16 mouse cellular contexts compared by ENCODE assay signal in the genomic region with DNA sequence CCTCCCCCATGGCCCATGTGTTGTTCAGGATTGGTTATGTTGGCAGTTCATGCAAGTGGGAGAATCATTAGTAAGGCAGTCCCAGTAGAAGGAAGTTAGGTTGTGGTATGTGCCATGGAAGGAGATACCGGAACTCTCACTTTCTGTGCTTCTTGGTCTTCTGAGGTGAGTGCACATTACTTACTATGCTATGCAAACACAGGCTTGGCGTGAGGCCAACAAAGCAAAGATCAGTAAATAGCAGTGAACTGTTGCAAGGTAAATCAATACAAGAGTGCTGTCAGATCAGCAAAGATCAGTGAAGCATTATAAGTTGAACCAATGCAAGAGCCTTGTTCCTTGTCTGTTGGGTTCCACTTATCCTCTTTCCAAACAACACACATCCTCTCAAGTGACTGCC. TPM values are rescaled to one million over a fixed set of nuclear protein-coding genes. Genes with fewer than 3 reads are reported as not detected.
DNase-seq lines count a peak whose midpoint lies in the region; ATAC-seq lines count a peak whose summit lies in the region.
"Had no signal": no experiment of that assay in that cellular context is flagged by ENCODE, and none has a peak within 500 bp of the region (broad histone marks: within the 10 kb centered on the region; RNA-seq: fewer than 3 reads in every experiment).

No protein-coding gene starts in this region.

- H3K4me1 ChIP-seq in liver, embryonic 12.5 days, result no peaks in the 10 kb centered on the region
- H3K4me1 ChIP-seq in intestine, embryonic 14.5 days (replicated peaks; ENCODE audit: control insufficient read depth, insufficient read depth, low read length), result no peaks in the 10 kb centered on the region
- H3K4me1 ChIP-seq in kidney, embryonic 16.5 days (ENCODE audit: insufficient read depth, low read length), result no peaks in the 10 kb centered on the region
- H3K4me1 ChIP-seq: embryonic facial prominence, embryonic 12.5 days; liver, embryonic 15.5 days; neural tube, embryonic 15.5 days had no signal

- no peaks in the 10 kb centered on the region for H3K9me3 ChIP-seq in liver, embryonic 12.5 days (replicated peaks)
- H3K9me3 ChIP-seq in intestine, embryonic 14.5 days (ENCODE audit: control insufficient read depth, low read length), result no peaks in the 10 kb centered on the region
- no peaks in the 10 kb centered on the region for H3K9me3 ChIP-seq in kidney, embryonic 16.5 days (ENCODE audit: low read length)
- H3K9me3 ChIP-seq: embryonic facial prominence, embryonic 12.5 days; liver, embryonic 15.5 days; neural tube, embryonic 15.5 days had no signal

- no peak overlapping the region for H3K4me3 ChIP-seq in liver, embryonic 12.5 days
- no peak overlapping the region for H3K4me3 ChIP-seq in intestine, embryonic 14.5 days (ENCODE audit: low read depth, low read length)
- no peak overlapping the region for H3K4me3 ChIP-seq in kidney, embryonic 16.5 days (ENCODE audit: low read length)
- H3K4me3 ChIP-seq: embryonic facial prominence, embryonic 12.5 days; liver, embryonic 15.5 days; neural tube, embryonic 15.5 days had no signal

- no peak overlapping the region for H3K4me2 ChIP-seq in liver, embryonic 12.5 days
- H3K4me2 ChIP-seq in intestine, embryonic 14.5 days (ENCODE audit: low read length), result no peak overlapping the region
- H3K4me2 ChIP-seq in kidney, embryonic 16.5 days (replicated peaks; ENCODE audit: low read depth, low read length), result no peak overlapping the region
- H3K4me2 ChIP-seq: embryonic facial prominence, embryonic 12.5 days; hindbrain, embryonic 14.5 days; liver, embryonic 15.5 days; neural tube, embryonic 15.5 days had no signal

- H3K36me3 ChIP-seq in liver, embryonic 12.5 days, result no peaks in the 10 kb centered on the region
- no peaks in the 10 kb centered on the region for H3K36me3 ChIP-seq in intestine, embryonic 14.5 days (ENCODE audit: control insufficient read depth, insufficient read depth, low read length)
- H3K36me3 ChIP-seq in kidney, embryonic 16.5 days (ENCODE audit: insufficient read depth, low read length), result no peaks in the 10 kb centered on the region
- H3K36me3 ChIP-seq: embryonic facial prominence, embryonic 12.5 days; liver, embryonic 15.5 days; neural tube, embryonic 15.5 days had no signal

- H3K27me3 ChIP-seq in liver, embryonic 12.5 days (replicated peaks), result no peaks in the 10 kb centered on the region
- no peaks in the 10 kb centered on the region for H3K27me3 ChIP-seq in intestine, embryonic 14.5 days (replicated peaks; ENCODE audit: control insufficient read depth, insufficient read depth, low read length)
- H3K27me3 ChIP-seq in kidney, embryonic 16.5 days (ENCODE audit: insufficient read depth, low read length), result no peaks in the 10 kb centered on the region
- H3K27me3 ChIP-seq: embryonic facial prominence, embryonic 12.5 days; liver, embryonic 15.5 days; neural tube, embryonic 15.5 days had no signal

- no peak for ATAC-seq in liver, embryonic 12.5 days
- 0 out of 2 replicates have a peak, but pooled peaks have one; percentile 53 for ATAC-seq in intestine, embryonic 14.5 days (replicated peaks; ENCODE audit: low FRiP score, low TSS enrichment, low read depth)
- peak; percentile 59; the same call in 1 of the 2 replicates for ATAC-seq in kidney, embryonic 16.5 days (ENCODE audit: low FRiP score, low TSS enrichment)
- no peak for ATAC-seq in activated CD4-positive, CD25-positive, alpha-beta regulatory T cell, adult 4 months

- no peak overlapping the region for H3K9ac ChIP-seq in liver, embryonic 12.5 days
- H3K9ac ChIP-seq in intestine, embryonic 14.5 days (ENCODE audit: low read length), result no peak overlapping the region
- no peak overlapping the region for H3K9ac ChIP-seq in kidney, embryonic 16.5 days (replicated peaks; ENCODE audit: low read length)
- H3K9ac ChIP-seq: embryonic facial prominence, embryonic 12.5 days; hindbrain, embryonic 14.5 days; liver, embryonic 15.5 days; neural tube, embryonic 15.5 days had no signal

- DNase-seq in liver, result peak; percentile 15
- peak; percentile 52 for DNase-seq in intestine, embryonic 14.5 days (ENCODE audit: low spot score)
- peak; percentile 11 for DNase-seq in retina, embryonic 14.5 days (ENCODE audit: low spot score)
- DNase-seq in testis, postnatal 10 days (ENCODE audit: low spot score), result no peak
- no peak for DNase-seq in gastrocnemius, adult 18-20 months (ENCODE audit: low spot score)
- DNase-seq: adrenal gland, postnatal 14 days; cerebellum, postnatal 25 days; heart, adult 18-20 months; layer of hippocampus, adult 9-11 months had no signal

- 60% methylated on average over 2 of the region's 2 CpGs for WGBS in liver, embryonic 12.5 days (ENCODE audit: insufficient replicate concordance)
- 71% methylated on average over 2 of the region's 2 CpGs for WGBS in intestine, embryonic 14.5 days
- 70% methylated on average over 2 of the region's 2 CpGs for WGBS in kidney, embryonic 16.5 days

- no peak overlapping the region for H3K27ac ChIP-seq in liver, embryonic 12.5 days
- no peak overlapping the region for H3K27ac ChIP-seq in intestine, embryonic 14.5 days (ENCODE audit: low read depth)
- no peak overlapping the region for H3K27ac ChIP-seq in kidney, embryonic 16.5 days (ENCODE audit: low read length)
- H3K27ac ChIP-seq: embryonic facial prominence, embryonic 12.5 days; hindbrain, embryonic 14.5 days; liver, embryonic 15.5 days; neural tube, embryonic 15.5 days had no signal

RNA-seq across cellular contexts. Expression of gene Fam13a, which starts 28.9 kb away (rescaled TPM):
- 0.54 and 1.0 TPM in 2 replicates for polyA plus RNA-seq in liver, embryonic 12.5 days (2016; fragmentation: Nextera tagmentation; extraction: Ambion mirVana)
- polyA plus RNA-seq in intestine, embryonic 14.5 days (2014; fragmentation: Nextera tagmentation; extraction: Ambion mirVana), result 9.9 and 13.1 TPM in 2 replicates
- polyA plus RNA-seq in kidney, embryonic 16.5 days (2015; fragmentation: Nextera tagmentation; extraction: Ambion mirVana), result 10.5 and 11.5 TPM in 2 replicates
- not detected for polyA plus RNA-seq in activated CD4-positive, CD25-positive, alpha-beta regulatory T cell, adult 4 months (2017; shearing (Covaris generic))
- 1 to 10 TPM; 9.6 to 9.8 TPM for total RNA-seq in gastrocnemius, adult 18-20 months (2021)

Comparison
In these comparisons a context has a peak if more than half of its experiments do, and no peak if none do; other contexts are left out.
1. DNase-seq: peak in liver (single experiment), intestine, embryonic 14.5 days (single experiment) and retina, embryonic 14.5 days (single experiment); none in testis, postnatal 10 days (single experiment) and gastrocnemius, adult 18-20 months (single experiment).
2. ATAC-seq: peak in intestine, embryonic 14.5 days (single experiment) and kidney, embryonic 16.5 days (single experiment); none in liver, embryonic 12.5 days (single experiment) and activated CD4-positive, CD25-positive, alpha-beta regulatory T cell, adult 4 months (single experiment).